Mouse (Mus musculus) hindbrain, embryonic 14.5 days (tissue): ENCODE results near the gene Krtap5-2. TPM values are rescaled to one million over a fixed set of nuclear protein-coding genes. Genes with fewer than 3 reads are reported as not detected.
"Not testable (repeated sequence)": the region's sequence is repeated elsewhere in the genome, so short reads cannot be mapped to it uniquely, and the experiment has no call there.

Experiments
- ATAC-seq: fragments of 200-750 bp; cut with Nextera tagmentation; 2 replicates; pipeline ENCODE4 v1.8.0; 2017; ENCODE audit warnings: moderate number of reproducible peaks, mild to moderate bottlenecking, moderate TSS enrichment, moderate library complexity; ENCODE audit not compliant: low FRiP score
- DNase-seq: peaks from one replicate; pipeline ENCODE4 v3.0.0-alpha.2; 2015; ENCODE audit warnings: low spot score
- H3K27ac ChIP-seq: fragments of 300-500 bp; sonication (generic); 2 replicates; pipeline ENCODE4 v1.5.1; 2014; ENCODE audit warnings: mild to moderate bottlenecking, moderate library complexity
- H3K27me3 ChIP-seq: fragments of 300-500 bp; sonication (generic); 2 replicates; pipeline ENCODE4 v1.6.1; 2014; ENCODE audit warnings: mild to moderate bottlenecking, low read length, mixed read lengths; ENCODE audit not compliant: control insufficient read depth, insufficient read depth
- H3K36me3 ChIP-seq: fragments of 300-500 bp; sonication (generic); replicated peaks from 2 replicates; pipeline ENCODE4 v1.6.1; 2014; ENCODE audit not compliant: control insufficient read depth, insufficient read depth
- H3K4me1 ChIP-seq: fragments of 300-500 bp; sonication (generic); replicated peaks from 2 replicates; pipeline ENCODE4 v1.6.1; 2014; ENCODE audit warnings: antibody characterized with exemption, low read length, mixed read lengths; ENCODE audit not compliant: control insufficient read depth, insufficient read depth
- H3K4me2 ChIP-seq: fragments of 300-500 bp; sonication (generic); replicated peaks from 2 replicates; pipeline ENCODE4 v1.6.1; 2014; ENCODE audit warnings: mild to moderate bottlenecking, moderate library complexity
- H3K4me3 ChIP-seq: fragments of 300-500 bp; sonication (generic); replicated peaks from 2 replicates; pipeline ENCODE4 v1.5.1; 2014; ENCODE audit warnings: mild to moderate bottlenecking, low read length
- H3K9ac ChIP-seq: fragments of 300-500 bp; sonication (generic); 2 replicates; pipeline ENCODE4 v1.6.1; 2014
- H3K9me3 ChIP-seq: fragments of 300-500 bp; sonication (generic); 2 replicates; pipeline ENCODE4 v1.6.1; 2016; ENCODE audit warnings: low read length; ENCODE audit not compliant: control insufficient read depth
- WGBS: fragments of 180-500 bp; shearing (Covaris S2); extraction: QIAGEN DNeasy Blood & Tissue Kit; methylation state at CpG from one replicate; pipeline ENCODE4 v1.1.7; 2014; 5-methylcytosine and 5-hydroxymethylcytosine counted together
- polyA plus RNA-seq: library from polyadenylated mRNA; unstranded; fragments of >200 nt; fragmentation: Nextera tagmentation; extraction: Ambion mirVana; gene quantifications from 2 replicates; pipeline ENCODE4 v1.2.1, GENCODE M21; 2014

The Krtap5-2 gene
- polyA plus RNA-seq: not detected in 2 replicates

DNA sequence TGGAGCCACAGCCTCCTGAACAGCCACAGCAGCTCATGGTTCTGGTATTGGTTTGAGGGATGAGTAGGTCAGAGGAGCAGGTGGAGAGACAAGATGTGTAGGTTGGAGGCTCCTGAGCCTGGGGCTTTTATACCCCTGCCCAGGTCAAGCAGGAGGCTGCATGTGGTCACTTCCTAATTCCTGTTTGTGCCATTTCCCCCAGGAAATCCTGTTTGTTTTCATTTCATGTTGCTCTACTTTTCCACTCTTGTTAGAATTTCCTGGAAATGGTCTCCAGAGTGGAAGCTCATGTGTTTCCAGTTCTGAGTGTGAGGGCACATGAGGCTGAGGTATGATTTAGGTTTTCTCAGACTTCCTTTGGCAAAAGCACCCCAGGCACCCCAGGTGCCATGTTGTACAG is at the start of gene Krtap5-2:
Krtap5-2 (minus strand) TSS at position 101 of the 400 bp plus-strand sequence.
- not testable (repeated sequence) for H3K27me3 ChIP-seq, H3K9ac ChIP-seq, H3K4me3 ChIP-seq, DNase-seq, H3K4me1 ChIP-seq, ATAC-seq, H3K27ac ChIP-seq, H3K9me3 ChIP-seq, H3K36me3 ChIP-seq, H3K4me2 ChIP-seq

DNA sequence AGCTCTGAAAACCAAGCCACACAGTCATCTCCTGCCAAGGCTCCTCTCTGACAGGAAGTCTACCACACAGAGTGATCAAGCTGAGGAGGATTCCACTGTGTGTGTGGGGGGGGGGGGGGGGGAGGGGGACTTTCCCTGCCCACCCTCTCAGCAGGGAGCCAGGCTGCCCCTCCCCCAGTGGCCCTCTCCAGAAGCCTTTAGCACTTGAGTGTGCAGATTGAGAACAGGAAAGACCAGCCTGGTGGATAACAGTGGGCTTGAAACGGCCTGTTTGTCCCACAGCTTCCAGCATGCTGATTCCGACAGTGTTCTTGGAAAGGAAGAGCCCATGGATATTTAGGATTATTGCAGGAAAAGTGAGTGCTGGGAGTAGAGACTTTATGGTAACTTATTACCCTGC is 48.7 kb upstream of the Krtap5-2 start:
- 55% methylated on average over 2 of the region's 2 CpGs for WGBS
- no peak overlapping the region for H3K4me3 ChIP-seq

DNA sequence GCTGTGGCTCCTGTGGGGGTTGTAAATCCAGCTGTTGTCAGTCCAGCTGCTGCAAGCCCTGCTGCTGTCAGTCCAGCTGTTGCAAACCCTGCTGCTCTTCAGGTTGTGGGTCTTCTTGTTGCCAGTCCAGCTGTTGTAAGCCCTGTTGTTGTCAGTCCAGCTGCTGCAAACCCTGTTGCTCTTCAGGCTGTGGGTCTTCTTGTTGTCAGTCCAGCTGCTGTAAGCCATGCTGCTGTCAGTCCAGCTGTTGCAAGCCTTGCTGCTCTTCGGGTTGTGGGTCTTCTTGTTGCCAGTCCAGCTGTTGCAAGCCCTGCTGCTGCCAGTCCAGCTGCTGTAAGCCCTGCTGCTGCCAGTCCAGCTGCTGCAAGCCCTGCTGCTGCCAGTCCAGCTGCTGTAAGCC is 36.3 kb upstream of the Krtap5-2 start:
- H3K9ac ChIP-seq, H3K4me3 ChIP-seq, H3K4me1 ChIP-seq, ATAC-seq, H3K36me3 ChIP-seq, H3K4me2 ChIP-seq, H3K9me3 ChIP-seq, DNase-seq, H3K27ac ChIP-seq, H3K27me3 ChIP-seq: not testable (repeated sequence)
- 41% methylated on average over 1 of the region's 1 CpGs for WGBS

More for the DNA sequence above, 48.7 kb upstream of the Krtap5-2 start:
- H3K9me3 ChIP-seq: no peaks in the 10 kb centered on the region
- H3K9ac ChIP-seq: no peak overlapping the region
- H3K4me2 ChIP-seq: no peak overlapping the region
- no peaks in the 10 kb centered on the region for H3K36me3 ChIP-seq
- H3K27me3 ChIP-seq: no peaks in the 10 kb centered on the region
- no peaks in the 10 kb centered on the region for H3K4me1 ChIP-seq
- ATAC-seq (no peak), DNase-seq (no peak)
- no peak overlapping the region for H3K27ac ChIP-seq

DNA sequence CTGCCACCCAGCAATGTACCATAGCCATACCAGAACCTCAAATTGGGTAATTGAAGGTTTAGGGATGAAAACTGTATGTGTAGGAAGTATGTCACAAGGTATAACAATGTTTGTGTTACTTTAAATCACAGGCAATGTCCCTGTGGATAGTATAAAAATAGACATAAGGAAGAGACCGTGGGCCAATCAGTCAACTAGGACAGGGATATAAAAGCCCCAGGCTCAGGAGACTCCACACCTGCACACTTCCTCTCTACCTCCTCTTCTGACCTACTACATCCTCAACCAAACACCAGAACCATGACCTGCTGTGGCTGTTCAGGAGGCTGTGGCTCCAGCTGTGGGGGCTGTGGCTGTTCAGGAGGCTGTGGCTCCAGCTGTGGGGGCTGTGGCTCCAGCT is 35.8 kb upstream of the Krtap5-2 start, which contains the start of gene Gm7579:
Gm7579 (plus strand) TSS at position 301 of the 400 bp plus-strand sequence.
- H3K36me3 ChIP-seq: no peaks in the 10 kb centered on the region
- no peak within 1 kb of the TSS for H3K4me3 ChIP-seq
- no peak within 1 kb of the TSS for H3K27ac ChIP-seq
- H3K9me3 ChIP-seq: no peaks in the 10 kb centered on the region
- WGBS: 80% methylated on average over 1 of the region's 1 CpGs
- no peak for ATAC-seq
- H3K27me3 ChIP-seq: no peaks in the 10 kb centered on the region
- no peaks in the 10 kb centered on the region for H3K4me1 ChIP-seq
- no peak for DNase-seq
- H3K4me2 ChIP-seq: no peak within 1 kb of the TSS
- H3K9ac ChIP-seq: no peak within 1 kb of the TSS

DNA sequence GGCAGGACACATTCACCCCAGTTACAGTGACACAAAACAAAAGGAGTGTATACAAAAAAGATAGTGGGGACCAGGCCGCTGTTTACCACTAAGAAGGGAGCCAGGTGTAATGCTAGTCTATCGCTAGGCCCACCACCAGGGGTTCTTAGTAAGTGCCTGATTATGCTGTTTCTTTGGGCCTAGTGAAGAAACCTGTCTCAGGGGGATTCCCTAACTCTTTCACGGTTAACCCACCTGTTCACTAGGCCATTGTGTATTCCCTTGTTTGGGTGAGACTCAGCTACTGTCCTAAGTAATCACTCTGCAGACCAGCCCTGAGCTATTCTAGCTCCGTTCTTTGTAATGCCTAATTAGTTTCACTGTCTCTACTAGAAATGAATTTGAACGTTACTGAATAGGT is 31.1 kb upstream of the Krtap5-2 start:
- not testable (repeated sequence) for ATAC-seq, H3K4me3 ChIP-seq, DNase-seq, H3K27ac ChIP-seq, H3K4me2 ChIP-seq, H3K9me3 ChIP-seq, H3K4me1 ChIP-seq, H3K9ac ChIP-seq, H3K36me3 ChIP-seq, H3K27me3 ChIP-seq
- 76% methylated on average over 5 of the region's 5 CpGs for WGBS

DNA sequence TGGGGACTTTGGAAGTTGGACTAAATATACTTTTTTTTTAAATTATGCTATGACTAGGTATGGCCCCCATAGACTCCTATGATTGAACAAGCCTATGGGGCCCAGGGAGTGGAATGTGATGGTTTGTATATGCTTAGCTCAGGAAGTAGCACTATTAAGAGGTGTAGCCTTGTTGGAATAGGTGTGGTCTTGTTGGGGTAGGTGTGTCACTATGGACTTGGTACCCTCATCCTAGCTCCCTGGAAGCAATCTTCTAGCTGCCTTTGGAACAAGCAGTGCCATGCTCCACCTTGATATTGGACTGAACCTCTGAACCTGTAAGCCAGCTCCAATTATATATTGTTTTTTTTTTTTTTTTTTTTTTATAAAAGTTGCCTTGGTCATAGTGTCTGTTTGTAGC is 29.7 kb upstream of the Krtap5-2 start:
- no peak for ATAC-seq
- Histone ChIP-seq H3K4me2 (no peak overlapping the region), H3K4me3 (no peak overlapping the region), H3K9me3 (no peaks in the 10 kb centered on the region), H3K4me1 (no peaks in the 10 kb centered on the region), H3K27ac (no peak overlapping the region), H3K9ac (no peak overlapping the region), H3K27me3 (no peaks in the 10 kb centered on the region), H3K36me3 (no peaks in the 10 kb centered on the region)
- DNase-seq: no peak

DNA sequence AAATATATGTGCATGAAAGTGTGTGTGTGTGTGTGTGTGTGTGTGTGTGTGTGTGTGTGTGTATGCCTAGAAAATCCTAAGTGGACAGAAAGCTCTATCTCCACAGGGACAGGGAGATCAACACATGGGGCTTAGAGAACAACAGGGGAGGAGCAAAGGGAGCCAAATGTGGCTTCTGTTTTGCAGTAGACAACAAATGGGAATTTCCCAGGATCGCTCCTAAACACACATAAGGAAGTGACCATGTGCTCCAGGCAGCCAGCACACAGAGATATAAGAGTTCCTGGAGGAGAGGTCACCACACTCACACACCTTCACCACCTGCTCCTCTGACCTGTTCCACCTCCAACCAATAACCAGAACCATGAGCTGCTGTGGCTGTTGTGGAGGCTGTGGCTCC is 25.3 kb upstream of the Krtap5-2 start, which contains the start of gene Krtap5-3:
Krtap5-3 (plus strand) TSS at position 301 of the 400 bp plus-strand sequence.
- Histone ChIP-seq H3K9ac (no peak within 1 kb of the TSS), H3K27me3 (no peaks in the 10 kb centered on the region), H3K4me2 (no peak within 1 kb of the TSS), H3K4me1 (no peaks in the 10 kb centered on the region), H3K27ac (no peak within 1 kb of the TSS), H3K4me3 (no peak within 1 kb of the TSS), H3K36me3 (no peaks in the 10 kb centered on the region), H3K9me3 (no peaks in the 10 kb centered on the region)
- DNase-seq (no peak), ATAC-seq (no peak)
- WGBS: 95% methylated on average over 1 of the region's 1 CpGs

DNA sequence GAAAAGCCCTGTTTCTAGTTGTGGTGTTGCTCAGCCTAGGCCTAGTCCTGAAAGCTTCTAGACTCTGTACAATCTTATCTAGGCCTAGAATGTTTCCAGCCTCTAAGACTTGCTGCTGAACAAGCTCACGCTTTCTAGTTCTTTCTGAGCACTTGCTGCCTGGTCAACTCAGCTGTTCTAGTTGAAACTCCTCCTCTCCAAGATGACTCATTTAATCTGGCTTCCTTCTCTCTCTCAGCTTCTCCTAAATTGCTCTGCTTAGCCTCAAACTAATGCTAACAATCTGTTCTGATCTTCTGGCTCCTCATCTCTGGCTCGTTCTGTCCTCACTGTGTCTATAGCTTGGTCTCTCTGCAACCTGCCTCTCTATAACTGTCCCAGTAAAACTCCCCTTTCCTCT is 22.9 kb upstream of the Krtap5-2 start:
- ATAC-seq (no peak), DNase-seq (no peak)
- Histone ChIP-seq H3K36me3 (no peaks in the 10 kb centered on the region), H3K4me1 (no peaks in the 10 kb centered on the region), H3K27me3 (no peaks in the 10 kb centered on the region), H3K27ac (no peak overlapping the region), H3K9ac (no peak overlapping the region), H3K4me3 (no peak overlapping the region), H3K9me3 (no peaks in the 10 kb centered on the region), H3K4me2 (no peak overlapping the region)
- WGBS: 87% methylated on average over 2 of the region's 2 CpGs

DNA sequence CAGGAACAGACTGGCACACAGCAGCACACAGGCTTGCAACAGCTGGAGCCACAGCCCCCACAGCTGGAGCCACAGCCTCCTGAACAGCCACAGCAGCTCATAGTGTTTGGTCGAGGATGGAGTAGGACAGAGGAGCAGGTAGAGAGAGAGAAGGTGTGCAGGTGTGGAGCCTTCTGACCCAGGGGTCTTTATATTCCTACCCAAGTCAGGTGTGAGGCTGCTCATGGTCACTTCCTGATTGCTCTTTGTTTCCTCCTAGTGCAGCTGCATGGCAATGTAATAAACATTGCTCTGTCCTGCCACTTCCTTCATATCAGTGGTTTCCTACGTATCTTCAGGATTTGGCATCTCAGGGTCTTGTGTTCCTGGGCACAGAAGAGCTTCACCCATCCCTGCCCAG is 14.5 kb upstream of the Krtap5-2 start, which contains the start of gene Gm10153:
Gm10153 (minus strand) TSS at position 101 of the 400 bp plus-strand sequence.
- Histone ChIP-seq H3K27ac (no peak within 1 kb of the TSS), H3K4me3 (no peak within 1 kb of the TSS), H3K4me2 (no peak within 1 kb of the TSS), H3K4me1 (no peaks in the 10 kb centered on the region), H3K9me3 (no peaks in the 10 kb centered on the region), H3K9ac (no peak within 1 kb of the TSS), H3K27me3 (no peaks in the 10 kb centered on the region), H3K36me3 (no peaks in the 10 kb centered on the region)
- no peak for DNase-seq
- 41% methylated on average over 2 of the region's 2 CpGs for WGBS
- no peak for ATAC-seq

DNA sequence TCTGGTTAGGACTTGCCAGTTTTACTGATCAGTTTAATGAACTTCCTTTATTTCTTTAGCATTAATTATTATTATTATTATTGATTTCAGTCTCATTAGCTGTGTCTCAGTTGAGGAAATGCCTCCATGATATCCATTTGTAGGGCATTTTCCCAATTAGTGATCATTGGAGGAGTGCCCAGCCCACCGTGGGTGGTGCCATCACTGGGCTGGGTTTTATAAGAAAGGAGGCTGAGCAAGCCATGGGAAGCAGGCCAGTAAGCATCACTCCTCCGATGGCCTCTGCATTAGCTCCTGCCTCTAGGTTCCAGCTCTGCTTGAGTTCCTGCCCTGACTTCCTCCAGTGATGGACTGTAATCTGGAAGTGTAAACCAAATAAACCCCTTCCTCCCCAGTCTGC is 12.4 kb upstream of the Krtap5-2 start:
- ATAC-seq (no peak), DNase-seq (no peak)
- WGBS: 68% methylated on average over 2 of the region's 2 CpGs

More for the DNA sequence above, 12.4 kb upstream of the Krtap5-2 start:
- H3K27me3 ChIP-seq: no peaks in the 10 kb centered on the region
- no peak overlapping the region for H3K27ac ChIP-seq
- no peaks in the 10 kb centered on the region for H3K4me1 ChIP-seq
- H3K4me2 ChIP-seq: no peak overlapping the region
- no peaks in the 10 kb centered on the region for H3K36me3 ChIP-seq
- no peak overlapping the region for H3K9ac ChIP-seq
- no peaks in the 10 kb centered on the region for H3K9me3 ChIP-seq
- H3K4me3 ChIP-seq: no peak overlapping the region
